Mouse (Mus musculus): Measurements from ENCODE around the gene Aspdh. TPM values are rescaled to one million over a fixed set of nuclear protein-coding genes. Genes with fewer than 3 reads are reported as not detected.
A peak's percentile ranks its signal among the peaks of the same experiment; 100 is the strongest.

The Aspdh gene
- total RNA-seq (2021), result 1 to 10 TPM in 1 of 2 experiments, under 1 TPM in 1; 1.00 to 1.1 TPM
- long read RNA-seq, experiment 1, partial matches to known transcripts, result 0 of 1 reads
- long read RNA-seq, experiment 1, other reads (novel, unspliced or antisense), result 1 of 1 reads
- long read RNA-seq, experiment 2, result 0 reads

DNA sequence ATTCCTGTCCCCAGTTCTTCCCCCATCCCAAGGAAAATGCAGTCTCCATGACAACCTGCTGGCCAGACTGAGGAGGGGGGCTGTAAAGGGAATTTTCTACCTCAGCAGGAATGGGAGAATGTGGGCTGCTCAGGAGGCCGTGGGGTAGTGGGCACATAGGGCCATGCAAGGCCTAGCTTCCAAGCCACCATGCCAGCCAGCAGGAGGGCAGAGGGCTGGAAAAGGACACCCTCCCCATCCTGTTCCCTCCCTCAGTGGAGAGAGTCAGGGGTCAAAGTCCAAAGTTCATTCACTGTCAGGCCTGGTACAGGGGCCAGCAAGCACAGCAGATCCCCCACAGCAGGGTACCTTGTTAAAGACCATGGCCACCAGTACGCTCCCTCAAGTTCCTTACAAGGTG, at the start of gene Aspdh:
TSS of gene Aspdh (plus strand) at position 281 of the 400 bp plus-strand sequence.
- intact Hi-C loops (cut with DNase I), result loop anchor here (5.0 kb wide), 1 partner anchor 93 kb away; no protein-coding TSS in a partner anchor

DNA sequence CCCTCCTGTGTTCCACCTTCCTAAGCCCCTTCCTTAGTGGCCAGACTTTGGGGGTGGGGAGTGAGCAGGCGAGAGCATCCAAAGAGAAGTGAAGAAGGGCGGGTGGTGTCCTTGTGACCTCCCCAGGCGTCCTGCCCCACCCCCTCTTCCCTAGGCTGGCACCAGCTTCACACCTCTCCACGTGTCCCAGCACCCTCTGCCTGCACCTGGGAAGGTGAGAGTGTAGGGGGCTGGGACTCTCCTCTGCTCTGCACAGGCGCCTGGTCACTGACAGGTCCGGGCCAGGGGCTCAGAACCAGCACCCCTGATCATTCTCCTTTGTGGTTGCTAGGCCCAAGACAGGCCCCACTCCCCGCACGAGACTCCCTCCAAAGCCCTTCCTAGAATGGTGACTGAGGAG, 37.5 kb upstream of the Aspdh start:
- intact Hi-C loops (cut with DNase I), result no loop called here
- DNase-seq, result no peak

More for the DNA sequence above, at the start of gene Aspdh:
- no peak for DNase-seq

GRCm38 (mm10) chr7:44428171-44428950, 36.8 kb upstream of the Aspdh start:
- intact Hi-C loops (cut with DNase I), result no loop called here

DNA sequence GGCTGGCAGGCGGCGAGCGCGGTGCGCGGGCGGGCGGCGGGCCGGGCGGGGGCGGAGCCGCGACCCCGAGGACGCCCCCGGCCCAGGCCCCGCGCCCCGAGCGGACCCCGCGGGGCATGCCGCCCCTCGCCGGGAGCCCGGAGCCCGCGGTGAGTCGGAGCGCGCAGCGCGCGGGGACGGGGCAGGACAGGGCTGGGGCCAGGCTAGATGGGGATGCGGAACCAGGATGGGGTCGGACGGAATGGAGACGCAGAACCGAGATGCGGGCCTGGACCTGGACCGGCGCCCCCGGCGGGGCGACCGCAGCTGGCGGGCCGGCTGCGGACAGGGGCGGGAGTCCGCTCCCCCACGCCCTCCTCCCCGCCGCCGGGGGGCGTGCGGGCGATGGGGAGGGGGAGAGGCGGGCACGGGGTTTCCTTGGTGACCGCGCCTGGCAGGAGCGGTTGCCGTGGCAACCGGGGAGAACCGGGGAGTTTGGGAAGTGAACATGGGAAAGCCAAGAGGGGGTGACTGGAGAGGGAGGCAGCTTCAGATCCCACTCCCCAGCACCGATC, 36.1 kb upstream of the Aspdh start, which contains the start of gene Lrrc4b:
TSS of gene Lrrc4b (plus strand) at position 51 of the 554 bp plus-strand sequence.
- DNase-seq, result no peak

More at GRCm38 (mm10) chr7:44428171-44428950, 36.8 kb upstream of the Aspdh start:
- DNase-seq, result peak in 1 of 2 experiments; percentile 6

GRCm38 (mm10) chr7:44429534-44430488, 35.4 kb upstream of the Aspdh start:
- DNase-seq, result no peak
- intact Hi-C loops (cut with DNase I), result no loop called here

More for the DNA sequence above, 36.1 kb upstream of the Aspdh start, which contains the start of gene Lrrc4b:
- intact Hi-C loops (cut with DNase I), result no loop called here

- intact Hi-C loops (cut with DNase I), result no loop called here
Observed at GRCm38 (mm10) chr7:44432550-44432949, 32.6 kb upstream of the Aspdh start.

GRCm38 (mm10) chr7:44433371-44433770, 31.8 kb upstream of the Aspdh start:
- intact Hi-C loops (cut with DNase I), result no loop called here
- DNase-seq, result no peak

More at GRCm38 (mm10) chr7:44432550-44432949, 32.6 kb upstream of the Aspdh start:
- DNase-seq, result no peak

- intact Hi-C loops (cut with DNase I), result no loop called here
- no peak for DNase-seq
Observed at GRCm38 (mm10) chr7:44434089-44434488, 31.1 kb upstream of the Aspdh start.

GRCm38 (mm10) chr7:44435796-44436195, 29.4 kb upstream of the Aspdh start:
- intact Hi-C loops (cut with DNase I), result no loop called here
- no peak for DNase-seq

DNA sequence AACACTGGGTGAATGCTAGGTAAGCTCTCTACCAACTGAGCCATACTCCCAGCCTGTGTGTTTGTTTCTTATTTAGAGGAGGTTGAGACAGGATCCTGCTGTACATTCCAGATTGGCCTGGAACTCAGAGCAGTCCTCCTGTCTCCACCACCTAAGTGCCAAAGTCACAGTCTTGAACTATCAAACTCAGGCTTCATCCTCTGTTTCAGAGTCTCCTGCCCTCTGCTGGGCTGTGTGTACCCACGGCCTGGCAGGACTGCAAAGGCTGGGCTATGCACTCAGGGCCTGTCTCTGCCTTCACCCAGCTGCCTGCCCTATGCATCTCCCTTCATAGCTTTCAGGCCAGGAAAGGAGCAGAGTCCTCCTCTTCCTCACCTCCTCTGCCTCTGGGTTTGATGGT, 28.9 kb upstream of the Aspdh start:
- DNase-seq, result no peak
- intact Hi-C loops (cut with DNase I), result no loop called here

GRCm38 (mm10) chr7:44437188-44437587, 28.0 kb upstream of the Aspdh start:
- intact Hi-C loops (cut with DNase I), result no loop called here
- no peak for DNase-seq

- intact Hi-C loops (cut with DNase I), result no loop called here
- no peak for DNase-seq
Observed at GRCm38 (mm10) chr7:44437933-44438332, 27.3 kb upstream of the Aspdh start.

GRCm38 (mm10) chr7:44439696-44440095, 25.5 kb upstream of the Aspdh start:
- no peak for DNase-seq
- intact Hi-C loops (cut with DNase I), result no loop called here

- intact Hi-C loops (cut with DNase I), result no loop called here
Observed at GRCm38 (mm10) chr7:44440479-44440878, 24.7 kb upstream of the Aspdh start.

GRCm38 (mm10) chr7:44441180-44441579, 24.0 kb upstream of the Aspdh start:
- DNase-seq, result no peak
- intact Hi-C loops (cut with DNase I), result no loop called here

More at GRCm38 (mm10) chr7:44440479-44440878, 24.7 kb upstream of the Aspdh start:
- DNase-seq, result no peak

DNA sequence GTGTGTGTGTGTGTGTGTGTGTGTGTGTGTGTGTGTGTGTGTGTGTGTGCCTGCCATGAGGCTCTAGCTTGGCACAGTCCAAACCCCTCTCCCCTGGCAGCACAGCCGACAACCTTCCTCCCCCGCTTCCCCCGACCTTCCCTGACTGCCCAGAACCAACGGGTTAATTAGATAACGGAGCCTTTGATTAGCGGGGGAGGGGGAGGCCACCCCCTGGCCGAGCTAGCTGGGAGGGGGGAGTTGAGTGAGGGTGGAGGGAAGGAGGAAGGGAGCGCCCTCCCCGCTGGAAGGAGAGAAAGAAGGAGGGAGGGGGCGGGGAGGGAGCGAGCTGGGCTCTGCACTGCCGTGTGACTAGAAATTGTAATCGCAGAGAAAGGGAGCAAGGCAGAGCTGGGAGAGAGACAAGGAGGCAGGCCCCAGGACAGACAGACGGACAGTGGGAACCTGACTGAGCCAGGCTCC, 23.5 kb upstream of the Aspdh start:
- intact Hi-C loops (cut with DNase I), result no loop called here
- peak in 1 of 2 experiments; percentile 18 for DNase-seq

DNA sequence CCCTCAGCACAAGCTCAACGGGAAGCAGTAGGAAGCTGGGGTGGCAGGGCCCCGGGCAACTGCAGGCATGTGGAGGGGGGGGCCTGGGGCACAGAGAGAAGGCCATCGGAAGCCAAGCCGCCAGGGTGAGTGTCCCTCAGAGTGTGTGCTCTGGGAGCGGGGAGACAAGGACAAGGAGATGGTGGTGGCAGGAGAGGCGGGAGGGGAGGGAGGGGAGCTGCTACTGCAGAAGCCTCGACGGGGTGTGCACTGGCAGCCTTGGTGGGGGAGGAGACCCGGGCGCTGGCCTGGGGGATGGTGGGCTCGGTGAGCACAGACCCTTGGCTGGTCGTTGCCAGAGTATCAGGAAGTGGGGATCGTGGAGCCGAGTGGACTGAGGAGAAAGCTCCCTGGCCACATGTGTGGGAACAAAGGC, 22.8 kb upstream of the Aspdh start:
- DNase-seq, result peak in 1 of 2 experiments; percentile 9
- intact Hi-C loops (cut with DNase I), result no loop called here

- no peak for DNase-seq
- intact Hi-C loops (cut with DNase I), result no loop called here
Observed at GRCm38 (mm10) chr7:44443268-44444173, 21.7 kb upstream of the Aspdh start.

All from heart, postnatal 14 days (tissue).